Mouse (Mus musculus) E14TG2a.4 (cell line): ENCODE measurements around the gene Zc3h10.
"Not testable (repeated sequence)": the region's sequence is repeated elsewhere in the genome, so short reads cannot be mapped to it uniquely, and the experiment has no call there.

Experiments used
- H3K27me3 ChIP-seq: 2 replicates; pipeline ENCODE4 v1.6.1; 2014; ENCODE audit warnings: low read length, control low read depth; ENCODE audit not compliant: insufficient read depth
- H3K36me3 ChIP-seq: 2 replicates; pipeline ENCODE4 v1.6.1; 2014; ENCODE audit warnings: low read length, control low read depth; ENCODE audit not compliant: insufficient read depth
- H3K4me1 ChIP-seq: replicated peaks from 2 replicates; pipeline ENCODE4 v1.6.1; 2014; ENCODE audit warnings: low read depth, low read length, control low read depth
- H3K4me3 ChIP-seq: replicated peaks from 2 replicates; pipeline ENCODE4 v1.5.1; 2014; ENCODE audit warnings: mild to moderate bottlenecking, low read length
- H3K9me3 ChIP-seq: 2 replicates; pipeline ENCODE4 v1.6.1; 2014; ENCODE audit warnings: low read length, control low read depth
- CTCF ChIP-seq: conservative IDR thresholded peaks from 2 replicates; pipeline ENCODE4 v1.5.1; 2014; ENCODE audit warnings: low read length
- NANOG ChIP-seq: IDR thresholded peaks from 2 replicates; pipeline ENCODE4 v1.6.1; 2014; ENCODE audit warnings: borderline replicate concordance, low read length, mixed read lengths
- POU5F1 ChIP-seq: IDR thresholded peaks from 2 replicates; pipeline ENCODE4 v1.6.1; 2014; ENCODE audit warnings: low read length, borderline replicate concordance

The Zc3h10 gene

GRCm38 (mm10) chr10:128509203-128509602 is 38.4 kb downstream of the Zc3h10 start:
- peaks cover 45% of the 10 kb centered on the region for H3K4me1 ChIP-seq
- TF ChIP-seq POU5F1 = no peak
- TF ChIP-seq NANOG = no peak
- TF ChIP-seq CTCF = no peak
- peak overlapping the region; percentile 41; the same call in 1 of the 2 replicates for H3K4me3 ChIP-seq
- no peaks in the 10 kb centered on the region for H3K27me3 ChIP-seq
- H3K9me3 ChIP-seq = no peaks in the 10 kb centered on the region
- peaks cover 44% of the 10 kb centered on the region for H3K36me3 ChIP-seq

- no peaks in the 10 kb centered on the region for H3K27me3 ChIP-seq
- H3K36me3 ChIP-seq = peaks cover 35% of the 10 kb centered on the region
- H3K9me3 ChIP-seq = no peaks in the 10 kb centered on the region
- TF ChIP-seq CTCF (no peak), POU5F1 (no peak), NANOG (no peak)
- H3K4me3 ChIP-seq = no peak overlapping the region
- H3K4me1 ChIP-seq = peaks cover 51% of the 10 kb centered on the region
Measured at GRCm38 (mm10) chr10:128508260-128508659, 39.3 kb downstream of the Zc3h10 start.

- no peaks in the 10 kb centered on the region for H3K9me3 ChIP-seq
- TF ChIP-seq NANOG (no peak), CTCF (peak; percentile 18; the same call in 1 of the 2 replicates)
- peaks cover 12% of the 10 kb centered on the region for H3K36me3 ChIP-seq
- H3K27me3 ChIP-seq = no peaks in the 10 kb centered on the region
- peaks cover 48% of the 10 kb centered on the region for H3K4me1 ChIP-seq
- no peak overlapping the region for H3K4me3 ChIP-seq
Measured at GRCm38 (mm10) chr10:128505974-128506373, 41.6 kb downstream of the Zc3h10 start.

- H3K9me3 ChIP-seq, H3K27me3 ChIP-seq, H3K36me3 ChIP-seq, H3K4me3 ChIP-seq: not testable (repeated sequence)
- peaks cover 42% of the 10 kb centered on the region for H3K4me1 ChIP-seq
Measured at GRCm38 (mm10) chr10:128505371-128505667, 42.3 kb downstream of the Zc3h10 start.

GRCm38 (mm10) chr10:128504641-128505370 is 42.8 kb downstream of the Zc3h10 start:
- Histone ChIP-seq H3K4me3 (no peak overlapping the region), H3K27me3 (no peaks in the 10 kb centered on the region), H3K36me3 (peaks cover 1% of the 10 kb centered on the region), H3K9me3 (no peaks in the 10 kb centered on the region), H3K4me1 (peaks cover 42% of the 10 kb centered on the region)
- TF ChIP-seq POU5F1 = no peak
- TF ChIP-seq CTCF = no peak
- no peak for TF ChIP-seq NANOG

GRCm38 (mm10) chr10:128504012-128504411 is 43.6 kb downstream of the Zc3h10 start:
- Histone ChIP-seq H3K36me3 (no peaks in the 10 kb centered on the region), H3K9me3 (no peaks in the 10 kb centered on the region), H3K4me3 (no peak overlapping the region), H3K27me3 (no peaks in the 10 kb centered on the region), H3K4me1 (peaks cover 40% of the 10 kb centered on the region)
- no peak for TF ChIP-seq POU5F1
- TF ChIP-seq CTCF = no peak
- no peak for TF ChIP-seq NANOG

GRCm38 (mm10) chr10:128503532-128503931 is 44.0 kb downstream of the Zc3h10 start:
- Histone ChIP-seq H3K36me3 (no peaks in the 10 kb centered on the region), H3K4me3 (no peak overlapping the region), H3K9me3 (no peaks in the 10 kb centered on the region), H3K4me1 (peaks cover 38% of the 10 kb centered on the region), H3K27me3 (no peaks in the 10 kb centered on the region)
- no peak for TF ChIP-seq POU5F1
- no peak for TF ChIP-seq NANOG
- no peak for TF ChIP-seq CTCF

GRCm38 (mm10) chr10:128502341-128502740 is 45.2 kb downstream of the Zc3h10 start:
- Histone ChIP-seq H3K36me3 (no peaks in the 10 kb centered on the region), H3K4me1 (peaks cover 49% of the 10 kb centered on the region), H3K4me3 (no peak overlapping the region), H3K27me3 (no peaks in the 10 kb centered on the region), H3K9me3 (no peaks in the 10 kb centered on the region)
- TF ChIP-seq CTCF = no peak
- no peak for TF ChIP-seq NANOG
- TF ChIP-seq POU5F1 = no peak

- Histone ChIP-seq H3K4me1 (peaks cover 52% of the 10 kb centered on the region), H3K36me3 (peaks cover 5% of the 10 kb centered on the region; the same call in 1 of the 2 replicates), H3K4me3 (peak overlapping the region; percentile 82), H3K27me3 (no peaks in the 10 kb centered on the region), H3K9me3 (no peaks in the 10 kb centered on the region)
- TF ChIP-seq POU5F1 = no peak
- no peak for TF ChIP-seq NANOG
- TF ChIP-seq CTCF = no peak; the same call in 1 of the 2 replicates
Measured at GRCm38 (mm10) chr10:128499116-128499671, 48.4 kb downstream of the Zc3h10 start.
